Mouse (Mus musculus) neural tube, embryonic 14.5 days (tissue): ENCODE measurements around the gene Dok5. TPM values are rescaled to one million over a fixed set of nuclear protein-coding genes. Genes with fewer than 3 reads are reported as not detected.
A peak's percentile ranks its signal among the peaks of the same experiment; 100 is the strongest.

Source experiments
- ATAC-seq: fragments of 200-750 bp; cut with Nextera tagmentation; 2 replicates; pipeline ENCODE4 v1.8.0; 2017; ENCODE audit warnings: low read depth, mild to moderate bottlenecking, moderate TSS enrichment, moderate library complexity
- H3K27ac ChIP-seq: fragments of 300-500 bp; sonication (generic); 2 replicates; pipeline ENCODE4 v1.5.1; 2014; ENCODE audit warnings: low read depth, mild to moderate bottlenecking, control low read depth, low read length, moderate library complexity, mixed read lengths
- H3K27me3 ChIP-seq: fragments of 300-500 bp; sonication (generic); 2 replicates; pipeline ENCODE4 v1.6.1; 2014; ENCODE audit warnings: low read length; ENCODE audit not compliant: control insufficient read depth, insufficient read depth
- H3K36me3 ChIP-seq: fragments of 300-500 bp; sonication (generic); 2 replicates; pipeline ENCODE4 v1.6.1; 2014; ENCODE audit warnings: low read length, mixed read lengths; ENCODE audit not compliant: control insufficient read depth, insufficient read depth
- H3K4me1 ChIP-seq: fragments of 300-500 bp; sonication (generic); 2 replicates; pipeline ENCODE4 v1.6.1; 2014; ENCODE audit warnings: low read length; ENCODE audit not compliant: control insufficient read depth, insufficient read depth
- H3K4me2 ChIP-seq: fragments of 300-500 bp; sonication (generic); 2 replicates; pipeline ENCODE4 v1.6.1; 2014; ENCODE audit warnings: mild to moderate bottlenecking, low read depth, low read length, control low read depth
- H3K4me3 ChIP-seq: fragments of 300-500 bp; sonication (generic); 2 replicates; pipeline ENCODE4 v1.5.1; 2014; ENCODE audit warnings: low read depth, low read length, control low read depth, mixed read lengths
- H3K9ac ChIP-seq: fragments of 300-500 bp; sonication (generic); replicated peaks from 2 replicates; pipeline ENCODE4 v1.6.1; 2014; ENCODE audit warnings: low read depth, mild to moderate bottlenecking, control low read depth, low read length, mixed read lengths
- H3K9me3 ChIP-seq: fragments of 300-500 bp; sonication (generic); 2 replicates; pipeline ENCODE4 v1.6.1; 2016; ENCODE audit warnings: low read length; ENCODE audit not compliant: control insufficient read depth
- WGBS: fragments of 180-500 bp; shearing (Covaris S2); extraction: QIAGEN DNeasy Blood & Tissue Kit; methylation state at CpG from one replicate; pipeline ENCODE4 v1.1.7; 2014; 5-methylcytosine and 5-hydroxymethylcytosine counted together
- polyA plus RNA-seq: library from polyadenylated mRNA; unstranded; fragments of >200 nt; fragmentation: Nextera tagmentation; extraction: Ambion mirVana; gene quantifications from 2 replicates; pipeline ENCODE4 v1.2.1, GENCODE M21; 2014

The Dok5 gene
- polyA plus RNA-seq, 1 experiment from 2014 or later: 74.4 TPM

DNA sequence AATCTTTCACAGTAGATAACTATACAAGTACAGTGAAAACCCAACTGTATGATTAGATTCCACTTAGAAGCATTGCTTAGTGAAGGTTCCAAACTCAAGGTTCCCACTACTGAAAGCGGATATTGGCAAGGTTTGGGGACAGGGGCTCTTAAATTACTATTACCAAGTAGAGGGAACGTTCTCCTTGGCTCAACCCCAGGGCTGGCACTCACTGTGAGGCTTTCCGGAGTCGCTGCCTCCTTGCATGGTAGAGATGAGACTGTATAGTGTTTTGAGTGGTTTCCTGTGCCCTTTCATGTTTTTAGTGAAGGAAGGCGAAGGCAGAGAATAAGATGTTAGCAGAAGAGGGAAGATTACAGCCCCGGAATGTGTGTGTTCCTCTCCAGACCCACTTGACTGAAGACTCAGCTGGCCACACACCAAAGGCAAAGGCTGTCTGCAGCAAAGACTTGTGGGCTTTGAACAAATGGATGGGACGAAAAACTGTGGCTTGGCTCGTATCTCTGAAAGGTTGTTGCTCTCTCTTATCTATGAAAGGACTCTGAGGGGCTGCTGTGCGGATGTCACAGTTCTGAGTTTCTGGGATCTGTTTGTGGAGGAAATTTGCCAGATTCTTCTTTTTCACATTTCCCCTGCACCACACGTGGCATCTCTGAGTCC lies 20.7 kb downstream of the Dok5 start:
- Histone ChIP-seq H3K4me1 (peaks cover 25% of the 10 kb centered on the region), H3K4me3 (no peak overlapping the region), H3K36me3 (no peaks in the 10 kb centered on the region), H3K9ac (no peak overlapping the region), H3K27me3 (no peaks in the 10 kb centered on the region), H3K9me3 (no peaks in the 10 kb centered on the region), H3K4me2 (no peak overlapping the region), H3K27ac (0 out of 2 replicates have a peak overlapping the region, but pooled peaks have one; percentile 5)
- 71% methylated on average over 10 of the region's 10 CpGs for WGBS
- no peak for ATAC-seq

GRCm38 (mm10) chr2:170755817-170756216 lies 24.2 kb downstream of the Dok5 start:
- Histone ChIP-seq H3K4me1 (peaks cover 35% of the 10 kb centered on the region), H3K4me2 (no peak overlapping the region), H3K9me3 (no peaks in the 10 kb centered on the region), H3K36me3 (no peaks in the 10 kb centered on the region), H3K9ac (no peak overlapping the region), H3K27ac (no peak overlapping the region), H3K27me3 (no peaks in the 10 kb centered on the region), H3K4me3 (no peak overlapping the region)
- WGBS: 57% methylated on average over 2 of the region's 2 CpGs
- no peak for ATAC-seq

GRCm38 (mm10) chr2:170756667-170757066 lies 25.1 kb downstream of the Dok5 start:
- Histone ChIP-seq H3K36me3 (no peaks in the 10 kb centered on the region), H3K9ac (no peak overlapping the region), H3K4me1 (peaks cover 35% of the 10 kb centered on the region), H3K9me3 (no peaks in the 10 kb centered on the region), H3K4me3 (no peak overlapping the region), H3K4me2 (no peak overlapping the region), H3K27ac (0 out of 2 replicates have a peak overlapping the region, but pooled peaks have one; percentile 39), H3K27me3 (no peaks in the 10 kb centered on the region)
- no peak for ATAC-seq
- 42% methylated on average over 7 of the region's 7 CpGs for WGBS

DNA sequence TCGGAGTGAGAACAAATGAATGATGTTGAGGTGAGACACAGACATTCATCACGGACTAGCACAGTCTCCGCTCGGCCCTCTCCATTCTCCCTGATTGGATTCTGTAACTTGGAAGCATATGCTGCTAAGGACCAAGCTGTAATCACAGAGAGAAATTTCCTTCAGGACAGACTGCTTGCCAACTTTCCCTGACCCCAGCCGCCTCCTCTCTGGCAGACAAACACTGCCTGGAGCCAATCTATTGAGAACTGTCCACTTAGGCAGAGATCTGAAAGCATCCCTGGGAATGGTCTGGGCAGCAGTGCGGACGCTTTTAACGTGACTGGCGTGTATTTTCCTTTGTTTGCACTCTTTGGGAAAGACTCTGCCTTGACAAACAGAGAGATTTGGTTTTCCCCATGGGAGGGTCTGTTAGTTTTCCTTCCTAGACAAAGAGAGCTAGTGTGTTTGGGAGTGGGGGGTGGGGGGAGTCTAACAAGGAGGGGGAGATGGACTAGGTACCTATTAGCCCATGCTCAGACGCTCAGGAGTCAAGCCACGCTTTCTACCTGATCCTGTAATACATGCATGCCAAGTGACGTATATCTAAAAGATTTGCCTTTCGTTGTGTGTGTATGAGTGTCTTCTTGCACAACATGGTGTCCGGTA lies 25.7 kb downstream of the Dok5 start:
- H3K36me3 ChIP-seq: no peaks in the 10 kb centered on the region
- no peak overlapping the region for H3K4me2 ChIP-seq
- H3K4me3 ChIP-seq: no peak overlapping the region
- no peak overlapping the region for H3K9ac ChIP-seq
- H3K27me3 ChIP-seq: no peaks in the 10 kb centered on the region
- H3K9me3 ChIP-seq: no peaks in the 10 kb centered on the region
- ATAC-seq: peak; percentile 73
- H3K4me1 ChIP-seq: peaks cover 35% of the 10 kb centered on the region
- H3K27ac ChIP-seq: peak overlapping the region; percentile 48; the same call in 1 of the 2 replicates
- WGBS: 30% methylated on average over 14 of the region's 14 CpGs

GRCm38 (mm10) chr2:170758201-170758600 lies 26.6 kb downstream of the Dok5 start:
- Histone ChIP-seq H3K9me3 (no peaks in the 10 kb centered on the region), H3K4me2 (no peak overlapping the region), H3K4me3 (no peak overlapping the region), H3K9ac (no peak overlapping the region), H3K4me1 (peaks cover 31% of the 10 kb centered on the region), H3K27me3 (no peaks in the 10 kb centered on the region), H3K36me3 (no peaks in the 10 kb centered on the region), H3K27ac (0 out of 2 replicates have a peak overlapping the region, but pooled peaks have one; percentile 22)
- ATAC-seq: peak; percentile 61; the same call in 1 of the 2 replicates
- WGBS: 49% methylated on average over 5 of the region's 5 CpGs

GRCm38 (mm10) chr2:170764704-170765103 lies 33.1 kb downstream of the Dok5 start:
- H3K27me3 ChIP-seq: no peaks in the 10 kb centered on the region
- WGBS: 85% methylated on average over 3 of the region's 3 CpGs
- ATAC-seq: no peak
- H3K4me1 ChIP-seq: peaks cover 8% of the 10 kb centered on the region; the same call in 1 of the 2 replicates
- H3K9ac ChIP-seq: no peak overlapping the region
- H3K9me3 ChIP-seq: no peaks in the 10 kb centered on the region
- no peaks in the 10 kb centered on the region for H3K36me3 ChIP-seq
- H3K4me2 ChIP-seq: no peak overlapping the region
- H3K27ac ChIP-seq: no peak overlapping the region
- no peak overlapping the region for H3K4me3 ChIP-seq

DNA sequence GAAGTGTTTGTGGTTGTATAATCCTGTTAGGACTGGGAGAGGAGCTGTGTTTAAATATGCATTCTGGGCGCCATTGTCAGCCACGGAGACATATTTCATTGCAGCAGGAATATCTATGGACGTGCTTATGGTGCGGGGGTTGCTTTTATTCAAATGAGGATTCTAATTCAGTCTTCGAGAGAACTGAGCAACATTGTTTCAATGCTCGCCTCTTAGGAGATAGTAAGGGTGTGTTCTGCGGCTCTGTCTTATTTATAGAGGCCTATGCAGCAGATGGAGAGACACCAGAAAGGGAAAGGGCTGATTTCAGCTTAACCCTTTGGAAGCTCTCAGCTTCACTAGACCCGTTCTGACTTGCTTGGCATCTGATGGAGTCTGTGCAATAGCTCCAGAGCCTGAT lies 35.6 kb downstream of the Dok5 start:
- H3K27ac ChIP-seq: peak overlapping the region; percentile 66
- ATAC-seq: no peak
- 30% methylated on average over 8 of the region's 8 CpGs for WGBS

GRCm38 (mm10) chr2:170768699-170769098 lies 37.1 kb downstream of the Dok5 start:
- WGBS: 88% methylated on average over 6 of the region's 6 CpGs
- no peak overlapping the region for H3K27ac ChIP-seq
- H3K4me1 ChIP-seq: peaks cover 30% of the 10 kb centered on the region
- no peak overlapping the region for H3K9ac ChIP-seq
- H3K27me3 ChIP-seq: no peaks in the 10 kb centered on the region
- no peak overlapping the region for H3K4me3 ChIP-seq
- H3K4me2 ChIP-seq: no peak overlapping the region
- no peaks in the 10 kb centered on the region for H3K36me3 ChIP-seq
- no peaks in the 10 kb centered on the region for H3K9me3 ChIP-seq
- ATAC-seq: no peak

More for the DNA sequence above, 35.6 kb downstream of the Dok5 start:
- Histone ChIP-seq H3K4me1 (peaks cover 18% of the 10 kb centered on the region; the same call in 1 of the 2 replicates), H3K27me3 (no peaks in the 10 kb centered on the region), H3K4me3 (no peak overlapping the region), H3K4me2 (no peak overlapping the region), H3K9me3 (no peaks in the 10 kb centered on the region), H3K9ac (no peak overlapping the region), H3K36me3 (no peaks in the 10 kb centered on the region)

DNA sequence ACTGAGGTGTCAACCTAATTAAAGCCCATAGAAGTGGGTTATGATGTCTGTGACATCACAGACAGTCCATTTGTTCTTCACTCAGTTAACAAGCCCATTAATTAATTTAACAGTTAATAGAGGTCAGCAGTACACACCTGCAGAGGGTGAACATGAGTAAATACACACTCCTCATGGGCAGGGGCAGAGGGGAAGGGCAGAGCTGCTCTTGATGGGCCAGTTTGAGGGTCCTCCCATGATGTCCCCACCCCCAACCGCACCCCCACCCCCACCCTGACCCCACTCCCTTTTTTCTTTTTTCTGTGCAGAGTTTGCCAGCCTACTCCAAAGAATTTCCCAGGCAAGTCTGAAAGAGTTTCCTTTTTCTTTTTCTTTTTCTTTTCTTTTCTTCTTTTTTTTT lies 39.9 kb downstream of the Dok5 start:
- 7% methylated on average over 1 of the region's 1 CpGs for WGBS

More for the DNA sequence above, 39.9 kb downstream of the Dok5 start:
- no peak overlapping the region for H3K9ac ChIP-seq
- peaks cover 31% of the 10 kb centered on the region for H3K4me1 ChIP-seq
- no peak overlapping the region for H3K4me2 ChIP-seq
- H3K9me3 ChIP-seq: no peaks in the 10 kb centered on the region
- ATAC-seq: no peak
- H3K36me3 ChIP-seq: no peaks in the 10 kb centered on the region
- H3K27ac ChIP-seq: no peak overlapping the region; the same call in 1 of the 2 replicates
- H3K4me3 ChIP-seq: no peak overlapping the region
- no peaks in the 10 kb centered on the region for H3K27me3 ChIP-seq
